Mouse (Mus musculus) thymus, adult 2 months (tissue): ENCODE data around the gene Ifna1. TPM values are rescaled to one million over a fixed set of nuclear protein-coding genes. Genes with fewer than 3 reads are reported as not detected.
"Not testable (repeated sequence)": the region's sequence is repeated elsewhere in the genome, so short reads cannot be mapped to it uniquely, and the experiment has no call there.

ENCODE experiments used
- DNase-seq: peaks from one replicate; pipeline ENCODE4 v3.0.0; 2021
- H3K27ac ChIP-seq: fragments of 200-500 bp; 2 replicates; pipeline ENCODE4 v1.5.1; 2012; ENCODE audit warnings: low read length, control low read depth; ENCODE audit not compliant: control insufficient read depth, insufficient read depth
- H3K27me3 ChIP-seq: fragments of 200-500 bp; 2 replicates; pipeline ENCODE4 v1.6.1; 2012; ENCODE audit warnings: mild to moderate bottlenecking, low read length, moderate library complexity, mixed read lengths; ENCODE audit not compliant: control insufficient read depth, insufficient read depth
- H3K36me3 ChIP-seq: fragments of 200-500 bp; 2 replicates; pipeline ENCODE4 v1.6.1; 2012; ENCODE audit warnings: mild to moderate bottlenecking, low read length, moderate library complexity; ENCODE audit not compliant: control insufficient read depth, insufficient read depth
- H3K4me1 ChIP-seq: fragments of 200-500 bp; replicated peaks from 2 replicates; pipeline ENCODE4 v1.6.1; 2012; ENCODE audit warnings: low read length; ENCODE audit not compliant: control insufficient read depth, insufficient read depth
- H3K4me3 ChIP-seq: fragments of 200-500 bp; 2 replicates; pipeline ENCODE4 v1.5.1; 2012; ENCODE audit warnings: mild to moderate bottlenecking, low read length, control low read depth, moderate library complexity; ENCODE audit not compliant: control insufficient read depth, insufficient read depth
- CTCF ChIP-seq: fragments of 200-500 bp; IDR thresholded peaks from 2 replicates; pipeline ENCODE4 v1.5.1; 2012; ENCODE audit warnings: mild to moderate bottlenecking, control low read depth, low read length, moderate library complexity, borderline replicate concordance; ENCODE audit not compliant: control insufficient read depth, poor library complexity, insufficient read depth; ENCODE audit errors: extremely low read depth
- POLR2A ChIP-seq: fragments of 200-500 bp; IDR thresholded peaks from 2 replicates; pipeline ENCODE4 v1.6.1; 2012; ENCODE audit warnings: mild to moderate bottlenecking, low read length, control low read depth, moderate library complexity; ENCODE audit not compliant: control insufficient read depth, poor library complexity, insufficient read depth; ENCODE audit errors: extremely low read depth
- WGBS: fragments of 180-500 bp; shearing (Covaris S2); methylation state at CpG from one replicate; pipeline ENCODE4 v1.1.7; 2018; 5-methylcytosine and 5-hydroxymethylcytosine counted together
- polyA plus RNA-seq: library from polyadenylated mRNA; depleted of rRNA; stranded (reverse); fragments of >200 nt; gene quantifications from 2 replicates; pipeline ENCODE4 v1.2.3, GENCODE M21; 2012

The Ifna1 gene
- polyA plus RNA-seq, 1 experiment: not detected

DNA sequence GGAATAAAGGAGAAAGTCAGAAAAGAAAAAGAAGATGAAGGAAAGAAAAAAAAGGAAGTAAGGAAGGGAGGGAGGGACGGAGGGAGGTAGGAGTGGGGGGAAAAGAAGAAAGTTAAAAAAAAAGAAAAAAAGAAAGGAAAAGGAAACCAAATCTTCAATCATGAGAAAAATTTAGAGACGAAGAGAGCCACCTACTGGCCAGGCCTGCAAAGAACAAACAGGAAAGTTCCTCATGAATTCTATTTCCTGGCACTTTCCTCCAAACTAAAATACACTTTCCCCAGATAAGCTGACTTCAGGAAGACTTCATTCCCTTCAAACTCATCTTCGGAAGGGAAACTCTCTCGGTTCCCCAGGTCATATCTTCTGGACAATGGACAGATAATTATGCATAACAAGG lies 19.4 kb upstream of the Ifna1 start:
- 36% methylated on average over 4 of the region's 4 CpGs for WGBS
- DNase-seq: peak; percentile 54
- no peak overlapping the region for H3K27ac ChIP-seq
- no peaks in the 10 kb centered on the region for H3K4me1 ChIP-seq
- H3K36me3 ChIP-seq: no peaks in the 10 kb centered on the region
- no peak overlapping the region for H3K4me3 ChIP-seq
- TF ChIP-seq CTCF (no peak), POLR2A (no peak)
- H3K27me3 ChIP-seq: no peaks in the 10 kb centered on the region

DNA sequence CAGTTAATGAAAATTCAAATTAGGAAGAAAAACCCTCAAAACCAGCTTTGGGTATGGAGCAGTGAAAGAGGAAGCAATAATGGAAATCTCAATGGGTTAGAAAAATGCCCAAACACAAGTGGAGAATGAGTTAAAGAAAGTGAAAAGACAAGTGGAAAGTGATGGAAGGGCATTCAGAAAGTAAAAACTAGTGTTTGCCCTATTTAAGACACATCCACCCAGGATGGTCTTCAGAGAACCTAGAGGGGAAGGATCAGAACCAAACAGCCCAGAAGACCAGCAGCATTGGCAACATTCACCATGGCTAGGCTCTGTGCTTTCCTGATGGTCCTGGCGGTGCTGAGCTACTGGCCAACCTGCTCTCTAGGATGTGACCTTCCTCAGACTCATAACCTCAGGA lies 14.7 kb upstream of the Ifna1 start, which contains the start of gene Ifna5:
Gene Ifna5 (plus strand): TSS at position 301 of the 400 bp plus-strand sequence.
- H3K4me1 ChIP-seq, H3K27me3 ChIP-seq, H3K4me3 ChIP-seq, DNase-seq, H3K36me3 ChIP-seq, H3K27ac ChIP-seq: not testable (repeated sequence)
- 79% methylated on average over 1 of the region's 1 CpGs for WGBS

- 45% methylated on average over 3 of the region's 3 CpGs for WGBS
- Histone ChIP-seq H3K27ac (no peak overlapping the region), H3K4me3 (no peak overlapping the region), H3K27me3 (no peaks in the 10 kb centered on the region), H3K36me3 (no peaks in the 10 kb centered on the region), H3K4me1 (no peaks in the 10 kb centered on the region)
- DNase-seq: peak; percentile 11
- TF ChIP-seq CTCF: no peak
- no peak for TF ChIP-seq POLR2A
Measured at GRCm38 (mm10) chr4:88838828-88839227, 11.1 kb upstream of the Ifna1 start.

DNA sequence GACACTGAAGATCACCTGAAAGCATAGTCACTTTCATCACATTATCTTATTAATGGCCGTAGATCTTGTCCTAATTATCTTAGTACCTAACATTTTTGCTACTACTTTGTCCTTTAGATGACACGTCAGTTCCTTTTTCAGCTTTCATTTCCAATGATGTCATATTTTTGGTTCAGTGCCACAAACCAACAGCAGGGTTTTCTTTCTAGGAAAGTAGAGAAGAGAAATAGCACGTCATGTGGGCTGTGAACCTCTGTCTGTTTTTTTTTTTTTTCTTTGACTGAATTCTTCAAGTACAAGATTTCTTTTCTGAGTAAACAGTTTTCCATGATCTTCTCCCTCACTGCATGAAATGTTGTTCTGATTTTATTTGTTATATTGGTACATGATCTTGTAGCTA lies 9.8 kb upstream of the Ifna1 start:
- TF ChIP-seq POLR2A: no peak
- no peak for TF ChIP-seq CTCF
- Histone ChIP-seq H3K4me3 (no peak overlapping the region), H3K36me3 (no peaks in the 10 kb centered on the region), H3K4me1 (no peaks in the 10 kb centered on the region), H3K27me3 (no peaks in the 10 kb centered on the region), H3K27ac (no peak overlapping the region)
- DNase-seq: no peak
- 44% methylated on average over 3 of the region's 3 CpGs for WGBS

DNA sequence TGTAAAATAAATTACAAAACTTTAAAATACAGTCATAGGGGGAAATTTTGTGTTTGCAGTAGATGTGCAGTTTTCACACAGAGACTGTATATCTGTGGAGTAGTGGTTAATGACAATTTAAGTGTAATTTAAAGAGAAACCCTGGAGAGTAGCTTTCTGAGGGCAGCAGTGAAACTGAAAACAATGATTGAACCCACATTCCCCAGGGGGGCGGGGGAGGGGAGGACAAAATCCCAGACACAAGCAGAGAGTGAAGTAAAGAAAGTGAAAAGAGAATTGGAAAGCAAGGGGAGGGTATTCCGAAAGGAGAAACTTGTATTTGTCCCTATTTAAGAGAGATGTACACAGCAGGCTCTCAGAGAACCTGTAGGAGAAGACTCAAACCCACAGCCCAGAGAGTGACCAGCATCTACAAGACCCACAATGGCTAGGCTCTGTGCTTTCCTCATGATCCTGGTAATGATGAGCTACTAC lies 8.4 kb upstream of the Ifna1 start, which contains the start of gene Ifna4:
Gene Ifna4 (plus strand): TSS at position 424 of the 474 bp plus-strand sequence.
- no peak within 1 kb of the TSS for H3K27ac ChIP-seq
- no peaks in the 10 kb centered on the region for H3K27me3 ChIP-seq
- 89% methylated on average over 2 of the region's 2 CpGs for WGBS
- TF ChIP-seq CTCF: no peak
- no peak for TF ChIP-seq POLR2A
- H3K36me3 ChIP-seq: no peaks in the 10 kb centered on the region
- no peaks in the 10 kb centered on the region for H3K4me1 ChIP-seq
- H3K4me3 ChIP-seq: no peak within 1 kb of the TSS
- no peak for DNase-seq

DNA sequence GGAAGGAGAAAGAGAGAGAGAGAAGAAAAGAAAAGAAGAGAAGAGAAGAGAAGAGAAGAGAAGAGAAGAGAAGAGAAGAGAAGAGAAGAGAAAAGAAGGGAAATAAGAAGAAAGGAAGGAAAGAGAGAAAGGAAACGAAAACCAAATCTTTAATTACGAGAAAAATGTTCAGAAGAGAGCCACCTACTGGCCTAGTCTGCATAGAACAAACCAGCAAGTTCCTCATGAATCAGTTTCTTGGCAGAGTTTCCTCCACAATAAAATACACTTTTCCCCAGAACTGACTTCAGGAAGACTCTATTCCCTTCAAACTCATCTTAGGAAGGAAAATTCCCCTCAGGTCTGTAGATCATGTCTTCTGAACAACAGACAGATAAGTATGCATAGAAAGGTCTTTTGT lies 4.6 kb upstream of the Ifna1 start:
- WGBS: 42% methylated on average over 2 of the region's 2 CpGs
- DNase-seq: no peak
- no peak overlapping the region for H3K4me3 ChIP-seq
- no peaks in the 10 kb centered on the region for H3K27me3 ChIP-seq
- no peak for TF ChIP-seq POLR2A
- TF ChIP-seq CTCF: no peak
- H3K36me3 ChIP-seq: no peaks in the 10 kb centered on the region
- no peak overlapping the region for H3K27ac ChIP-seq
- no peaks in the 10 kb centered on the region for H3K4me1 ChIP-seq

- Histone ChIP-seq H3K4me3 (no peak overlapping the region), H3K27ac (no peak overlapping the region), H3K27me3 (no peaks in the 10 kb centered on the region), H3K4me1 (no peaks in the 10 kb centered on the region), H3K36me3 (no peaks in the 10 kb centered on the region)
- no peak for TF ChIP-seq POLR2A
- TF ChIP-seq CTCF: no peak
- no peak for DNase-seq
- 94% methylated on average over 4 of the region's 4 CpGs for WGBS
Measured at GRCm38 (mm10) chr4:88851026-88851763, 1.3 kb downstream of the Ifna1 start.

GRCm38 (mm10) chr4:88859214-88859613 lies 9.3 kb downstream of the Ifna1 start:
- Histone ChIP-seq H3K36me3 (no peaks in the 10 kb centered on the region), H3K27me3 (no peaks in the 10 kb centered on the region), H3K4me3 (no peak overlapping the region), H3K4me1 (peaks cover 1% of the 10 kb centered on the region; the same call in 1 of the 2 replicates), H3K27ac (no peak overlapping the region)
- TF ChIP-seq CTCF (no peak), POLR2A (no peak)
- DNase-seq: no peak
